Mouse (Mus musculus): Measurements from ENCODE around the gene Adamts17. TPM values are rescaled to one million over a fixed set of nuclear protein-coding genes. Genes with fewer than 3 reads are reported as not detected.

Gene Adamts17
- polyA plus RNA-seq, 1 experiment from 2014 or later = 2.2 TPM

GRCm38 (mm10) chr7:67162135-67162534, 322.6 kb downstream of the Adamts17 start:
- Histone ChIP-seq H3K27ac (ENCODE audit: low read depth, low read length) (no peak overlapping the region), H3K4me2 (ENCODE audit: low read length) (no peak overlapping the region), H3K4me3 (ENCODE audit: low read depth, low read length) (no peak overlapping the region), H3K9ac (ENCODE audit: low read length) (no peak overlapping the region), H3K4me1 (ENCODE audit: control insufficient read depth, insufficient read depth, low read length) (no peaks in the 10 kb centered on the region), H3K27me3 (replicated peaks; ENCODE audit: control insufficient read depth, insufficient read depth, low read length) (no peaks in the 10 kb centered on the region), H3K36me3 (ENCODE audit: control insufficient read depth, insufficient read depth, low read length) (no peaks in the 10 kb centered on the region), H3K9me3 (replicated peaks; ENCODE audit: control insufficient read depth, low read length) (no peaks in the 10 kb centered on the region)
- 94% methylated on average over 8 of the region's 8 CpGs for WGBS
- ATAC-seq = no peak
- no peak for DNase-seq (ENCODE audit: low spot score)

GRCm38 (mm10) chr7:67168288-67168687, 328.8 kb downstream of the Adamts17 start:
- Histone ChIP-seq H3K36me3 (ENCODE audit: control insufficient read depth, insufficient read depth, low read length) (no peaks in the 10 kb centered on the region), H3K4me1 (ENCODE audit: control insufficient read depth, insufficient read depth, low read length) (no peaks in the 10 kb centered on the region), H3K4me3 (ENCODE audit: low read depth, low read length) (no peak overlapping the region), H3K9me3 (replicated peaks; ENCODE audit: control insufficient read depth, low read length) (no peaks in the 10 kb centered on the region), H3K4me2 (ENCODE audit: low read length) (no peak overlapping the region), H3K27ac (ENCODE audit: low read depth, low read length) (no peak overlapping the region), H3K9ac (ENCODE audit: low read length) (no peak overlapping the region), H3K27me3 (replicated peaks; ENCODE audit: control insufficient read depth, insufficient read depth, low read length) (no peaks in the 10 kb centered on the region)
- WGBS = 80% methylated on average over 9 of the region's 9 CpGs
- no peak for DNase-seq (ENCODE audit: low spot score)
- no peak for ATAC-seq

- Histone ChIP-seq H3K9me3 (replicated peaks; ENCODE audit: control insufficient read depth, low read length) (no peaks in the 10 kb centered on the region), H3K9ac (ENCODE audit: low read length) (no peak overlapping the region), H3K4me2 (ENCODE audit: low read length) (no peak overlapping the region), H3K27ac (ENCODE audit: low read depth, low read length) (no peak overlapping the region), H3K4me1 (ENCODE audit: control insufficient read depth, insufficient read depth, low read length) (no peaks in the 10 kb centered on the region), H3K27me3 (replicated peaks; ENCODE audit: control insufficient read depth, insufficient read depth, low read length) (no peaks in the 10 kb centered on the region), H3K4me3 (ENCODE audit: low read depth, low read length) (no peak overlapping the region), H3K36me3 (ENCODE audit: control insufficient read depth, insufficient read depth, low read length) (no peaks in the 10 kb centered on the region)
- ATAC-seq (no peak), DNase-seq (ENCODE audit: low spot score) (peak; percentile 8)
- WGBS = 85% methylated on average over 9 of the region's 9 CpGs
These were observed 329.4 kb downstream of the Adamts17 start for GRCm38 (mm10) chr7:67168763-67169569.

- H3K9me3 ChIP-seq (replicated peaks; ENCODE audit: control insufficient read depth, low read length) = no peaks in the 10 kb centered on the region
- ATAC-seq = no peak
- H3K9ac ChIP-seq (ENCODE audit: low read length) = no peak overlapping the region
- DNase-seq (ENCODE audit: low spot score) = peak; percentile 4
- H3K27me3 ChIP-seq (replicated peaks; ENCODE audit: control insufficient read depth, insufficient read depth, low read length) = no peaks in the 10 kb centered on the region
- H3K4me3 ChIP-seq (ENCODE audit: low read depth, low read length) = no peak overlapping the region
- 12% methylated on average over 2 of the region's 2 CpGs for WGBS
- H3K4me2 ChIP-seq (ENCODE audit: low read length) = no peak overlapping the region
- no peaks in the 10 kb centered on the region for H3K4me1 ChIP-seq (ENCODE audit: control insufficient read depth, insufficient read depth, low read length)
- H3K27ac ChIP-seq (ENCODE audit: low read depth, low read length) = no peak overlapping the region
- H3K36me3 ChIP-seq (ENCODE audit: control insufficient read depth, insufficient read depth, low read length) = no peaks in the 10 kb centered on the region
These were observed 334.1 kb downstream of the Adamts17 start for GRCm38 (mm10) chr7:67173522-67174195.

GRCm38 (mm10) chr7:67183786-67184185, 344.3 kb downstream of the Adamts17 start:
- no peak for ATAC-seq
- no peaks in the 10 kb centered on the region for H3K36me3 ChIP-seq (ENCODE audit: control insufficient read depth, insufficient read depth, low read length)
- no peak overlapping the region for H3K4me3 ChIP-seq (ENCODE audit: low read depth, low read length)
- no peaks in the 10 kb centered on the region for H3K27me3 ChIP-seq (replicated peaks; ENCODE audit: control insufficient read depth, insufficient read depth, low read length)
- no peak for DNase-seq (ENCODE audit: low spot score)
- no peak overlapping the region for H3K9ac ChIP-seq (ENCODE audit: low read length)
- H3K4me2 ChIP-seq (ENCODE audit: low read length) = no peak overlapping the region
- no peak overlapping the region for H3K27ac ChIP-seq (ENCODE audit: low read depth, low read length)
- WGBS = 7% methylated on average over 4 of the region's 4 CpGs
- no peaks in the 10 kb centered on the region for H3K9me3 ChIP-seq (replicated peaks; ENCODE audit: control insufficient read depth, low read length)
- H3K4me1 ChIP-seq (ENCODE audit: control insufficient read depth, insufficient read depth, low read length) = no peaks in the 10 kb centered on the region

GRCm38 (mm10) chr7:67199412-67199811, 359.9 kb downstream of the Adamts17 start:
- Histone ChIP-seq H3K27ac (ENCODE audit: low read depth, low read length) (no peak overlapping the region), H3K4me2 (ENCODE audit: low read length) (no peak overlapping the region), H3K4me3 (ENCODE audit: low read depth, low read length) (no peak overlapping the region), H3K4me1 (ENCODE audit: control insufficient read depth, insufficient read depth, low read length) (no peaks in the 10 kb centered on the region), H3K36me3 (ENCODE audit: control insufficient read depth, insufficient read depth, low read length) (no peaks in the 10 kb centered on the region), H3K9me3 (replicated peaks; ENCODE audit: control insufficient read depth, low read length) (no peaks in the 10 kb centered on the region), H3K27me3 (replicated peaks; ENCODE audit: control insufficient read depth, insufficient read depth, low read length) (no peaks in the 10 kb centered on the region), H3K9ac (ENCODE audit: low read length) (no peak overlapping the region)
- DNase-seq (ENCODE audit: low spot score) (peak; percentile 68), ATAC-seq (peak; percentile 37; the same call in 1 of the 2 replicates)
- WGBS = 19% methylated on average over 10 of the region's 10 CpGs

Other genes starting within 250 kb of the Adamts17 start
- gene Asb7, start 150.1 kb upstream of the Adamts17 start, polyA plus RNA-seq (2014; fragmentation: Nextera tagmentation; extraction: Ambion mirVana) = 10.1 and 13.0 TPM in 2 replicates
- 24.4 and 26.4 TPM in 2 replicates for gene Lins1, start 149.8 kb upstream of the Adamts17 start, polyA plus RNA-seq (2014; fragmentation: Nextera tagmentation; extraction: Ambion mirVana)
- 0.50 and 0.57 TPM in 2 replicates for gene Cers3, start 96.2 kb upstream of the Adamts17 start, polyA plus RNA-seq (2014; fragmentation: Nextera tagmentation; extraction: Ambion mirVana)

All from forebrain, embryonic 14.5 days (tissue).